Mouse (Mus musculus): ENCODE measurements around the gene Rpa1. TPM values are rescaled to one million over a fixed set of nuclear protein-coding genes. Genes with fewer than 3 reads are reported as not detected.

The Rpa1 gene
- polyA plus RNA-seq, 1 experiment = 16.4 TPM

Other genes with a start within 250 kb of the Rpa1 start
- 13.2 and 15.0 TPM in 2 replicates for gene Hic1, start 178.8 kb downstream of the Rpa1 start, polyA plus RNA-seq (2012; rRNA removed)
- gene Ovca2, start 169.5 kb downstream of the Rpa1 start, polyA plus RNA-seq (2012; rRNA removed) = 23.8 and 34.4 TPM in 2 replicates
- gene Dph1, start 157.1 kb downstream of the Rpa1 start, polyA plus RNA-seq (2012; rRNA removed) = 24.8 and 29.7 TPM in 2 replicates
- 4.1 and 5.9 TPM in 2 replicates for gene Rtn4rl1, start 154.5 kb downstream of the Rpa1 start, polyA plus RNA-seq (2012; rRNA removed)
- 1.6 and 2.4 TPM in 2 replicates for gene Smyd4, start 109 bp upstream of the Rpa1 start, polyA plus RNA-seq (2012; rRNA removed)
- 12.0 and 12.7 TPM in 2 replicates for gene Serpinf1, start 74.4 kb upstream of the Rpa1 start, polyA plus RNA-seq (2012; rRNA removed)
- 2.8 and 3.8 TPM in 2 replicates for gene Serpinf2, start 91.3 kb upstream of the Rpa1 start, polyA plus RNA-seq (2012; rRNA removed)
- 9.4 and 10.8 TPM in 2 replicates for gene Wdr81, start 106.4 kb upstream of the Rpa1 start, polyA plus RNA-seq (2012; rRNA removed)
- 20.6 and 48.3 TPM in 2 replicates for gene Tlcd2, start 113.4 kb upstream of the Rpa1 start, polyA plus RNA-seq (2012; rRNA removed)
- gene Prpf8, start 138.5 kb upstream of the Rpa1 start, polyA plus RNA-seq (2012; rRNA removed) = 51.2 and 77.9 TPM in 2 replicates
- 8.9 and 11.3 TPM in 2 replicates for gene Rilp, start 161.8 kb upstream of the Rpa1 start, polyA plus RNA-seq (2012; rRNA removed)
- gene Scarf1, start 165.2 kb upstream of the Rpa1 start, polyA plus RNA-seq (2012; rRNA removed) = 3.8 and 5.9 TPM in 2 replicates
- 122 and 330 TPM in 2 replicates for gene Slc43a2, start 183.4 kb upstream of the Rpa1 start, polyA plus RNA-seq (2012; rRNA removed)
- 168 and 190 TPM in 2 replicates for gene Pitpna, start 239.8 kb upstream of the Rpa1 start, polyA plus RNA-seq (2012; rRNA removed)